Mouse (Mus musculus): Measurements from ENCODE around the gene Glp2r. TPM values are rescaled to one million over a fixed set of nuclear protein-coding genes. Genes with fewer than 3 reads are reported as not detected.

The Glp2r gene
- total RNA-seq, 2 experiments from 2014 or later: 0.18 to 0.27 TPM

DNA sequence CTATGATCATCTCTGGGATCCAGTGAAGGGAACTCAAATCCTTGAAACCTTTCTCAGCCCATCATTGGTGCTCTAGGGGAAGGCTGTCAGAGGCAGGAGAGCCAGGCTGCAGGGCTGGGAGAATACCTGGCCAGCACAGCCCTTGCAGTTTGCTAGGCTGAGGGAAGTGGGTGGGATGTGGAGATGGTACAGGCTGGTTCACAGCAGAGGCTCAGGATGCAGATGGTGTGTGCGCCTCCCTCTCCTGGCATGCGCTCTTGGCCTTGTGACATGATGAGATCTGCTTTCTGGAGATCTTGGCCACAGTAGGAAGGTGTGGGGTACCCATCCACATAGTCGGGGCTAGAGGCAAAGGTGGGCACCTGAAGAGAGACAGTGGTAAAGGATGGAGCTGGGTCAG, 106.7 kb downstream of the Glp2r start:
- no peak for DNase-seq (ENCODE audit: low spot score in 2 of 2)

DNA sequence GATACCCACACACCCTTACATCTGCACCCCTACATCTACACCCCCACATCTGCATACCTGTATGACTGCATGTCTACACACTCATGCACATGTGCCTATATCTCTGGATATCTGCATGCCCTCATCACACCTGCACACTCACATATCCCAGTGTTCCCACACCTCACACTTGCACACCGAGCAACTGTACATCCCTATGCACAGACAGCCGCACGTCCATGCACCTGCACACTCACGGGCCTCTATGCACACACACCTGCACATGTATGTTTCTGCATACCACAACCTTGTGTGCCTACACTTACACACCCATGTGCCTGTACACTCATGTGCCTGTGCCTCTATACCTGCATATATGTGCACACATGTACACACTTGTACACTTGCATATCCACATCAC, 107.5 kb downstream of the Glp2r start:
- no peak for DNase-seq (ENCODE audit: low spot score in 2 of 2)

DNA sequence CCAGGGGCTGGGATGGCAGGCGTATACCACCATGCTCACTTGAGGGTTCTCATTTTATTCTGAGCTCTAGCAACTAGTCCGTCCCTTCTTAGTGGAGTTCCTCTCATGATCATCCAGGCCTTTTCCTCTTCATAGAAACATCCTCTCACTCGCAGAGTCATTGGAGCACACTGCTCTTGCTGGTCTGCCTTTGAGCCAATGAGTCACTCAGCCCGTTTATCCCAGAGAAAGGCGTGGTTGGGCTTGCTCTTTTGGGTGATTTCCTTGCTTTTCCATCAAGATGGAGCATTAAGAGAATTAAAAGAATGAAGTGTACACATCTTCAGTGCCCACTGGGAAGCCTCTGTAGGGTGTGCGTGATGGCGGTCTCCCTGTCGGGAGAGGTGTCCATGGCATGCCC, 109.5 kb downstream of the Glp2r start:
- no peak for DNase-seq (ENCODE audit: low spot score in 2 of 2)

DNA sequence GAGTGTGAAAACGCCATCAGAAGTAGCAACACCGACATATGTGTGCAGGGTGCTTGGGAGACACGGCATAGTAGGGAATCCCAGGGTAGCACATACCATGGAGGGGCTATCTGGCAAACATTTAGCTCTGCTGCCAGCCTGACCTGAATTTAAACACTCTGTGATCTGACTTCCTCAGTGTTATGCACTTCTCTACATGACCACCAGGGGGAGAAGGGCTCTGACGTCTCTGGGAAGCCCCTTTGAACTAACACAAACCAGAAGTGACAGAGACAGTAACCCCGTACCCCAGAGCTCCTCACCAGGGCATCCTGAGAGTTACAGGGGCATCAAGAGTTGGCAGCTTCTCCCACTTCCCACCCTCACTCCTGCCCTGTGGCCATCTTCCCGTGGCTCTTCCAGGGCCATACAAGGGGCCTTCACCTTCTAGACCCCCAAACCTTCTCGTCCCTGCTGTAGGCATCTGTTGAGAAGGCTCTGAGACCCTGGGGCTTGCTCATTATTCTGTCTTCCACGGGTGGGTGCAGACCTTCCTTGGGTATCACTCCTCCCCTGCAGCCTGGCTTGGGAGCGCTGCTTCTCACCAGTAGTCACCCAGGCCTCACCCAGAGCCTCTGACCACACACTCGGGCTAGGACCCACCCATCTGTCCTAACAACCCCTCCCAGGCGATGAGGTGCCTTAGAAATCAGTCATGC, 113.1 kb downstream of the Glp2r start:
- no peak for DNase-seq (ENCODE audit: low spot score in 2 of 2)

DNA sequence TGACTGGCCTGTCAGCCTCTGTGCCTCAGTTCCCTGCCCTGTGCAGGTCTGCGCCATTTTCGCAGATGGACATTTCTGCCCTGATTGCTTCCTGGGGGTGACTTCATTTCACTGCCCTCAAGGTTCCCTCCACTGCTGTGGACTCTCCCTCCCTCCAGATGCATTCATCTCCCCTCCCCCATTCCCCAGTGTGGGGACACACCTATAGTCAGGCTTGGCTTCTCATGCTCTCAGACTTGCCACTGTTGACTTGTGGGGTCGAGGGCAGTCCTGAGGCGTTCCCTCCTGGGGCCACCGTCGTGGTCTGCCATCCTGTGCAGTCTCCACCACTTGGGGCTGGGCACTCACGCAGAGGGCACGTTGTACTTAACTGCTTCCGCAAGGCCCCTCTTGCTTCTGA, 114.1 kb downstream of the Glp2r start:
- no peak for DNase-seq (ENCODE audit: low spot score in 2 of 2)

DNA sequence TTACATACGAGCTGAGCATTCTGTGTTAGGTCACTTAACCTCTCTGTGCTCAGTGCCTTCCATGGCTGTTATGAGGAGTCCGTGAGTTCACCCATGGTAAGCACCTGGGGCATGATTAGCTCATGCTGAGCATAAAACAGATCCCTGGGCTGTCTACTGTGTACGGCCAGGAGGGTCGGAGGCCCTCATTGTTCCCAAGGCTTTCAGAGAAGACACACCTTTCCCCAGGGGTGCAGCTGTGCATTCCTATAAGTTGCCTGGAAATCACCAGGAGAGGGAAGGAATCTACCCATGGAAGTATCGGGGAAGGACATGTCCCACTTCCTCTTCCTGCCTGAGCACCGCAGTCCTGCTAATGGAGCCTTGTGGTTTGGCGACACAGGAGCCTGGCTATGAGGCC, 114.6 kb downstream of the Glp2r start:
- no peak for DNase-seq (ENCODE audit: low spot score in 2 of 2)

DNA sequence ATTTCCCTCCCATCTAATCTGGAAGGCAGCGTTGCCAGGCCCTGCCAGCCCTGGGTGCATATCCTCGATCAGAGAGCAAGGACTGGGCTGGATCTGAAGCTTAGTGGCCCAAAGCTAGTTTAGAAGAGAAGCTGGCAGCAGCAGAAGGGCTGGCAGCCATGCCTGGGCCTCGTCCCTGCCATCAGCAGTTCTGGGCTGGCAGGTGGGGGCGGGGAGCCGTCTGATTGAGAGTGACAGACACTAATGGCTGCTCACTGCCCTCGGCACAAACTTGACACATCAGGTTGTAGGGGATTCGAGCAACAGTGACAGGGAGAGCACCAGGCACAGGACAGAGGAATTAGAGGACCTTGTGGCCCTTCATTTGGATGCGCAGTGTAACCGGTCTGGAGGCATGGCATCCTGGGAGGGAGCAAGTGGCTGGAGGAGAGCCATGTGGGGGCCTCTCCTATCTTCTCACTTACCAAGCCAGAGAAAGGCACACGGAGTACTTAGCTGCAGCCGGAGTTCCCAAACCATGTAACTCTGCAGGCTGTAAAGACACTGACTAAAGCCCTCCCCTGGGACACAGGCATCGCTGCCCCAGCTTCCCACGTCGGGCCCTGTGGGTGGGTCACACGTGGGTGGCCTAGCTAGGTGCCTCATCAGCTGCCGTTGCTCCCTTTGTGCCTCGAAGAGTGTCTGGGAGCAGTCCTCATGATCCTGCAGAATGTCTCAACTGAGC, 115.6 kb downstream of the Glp2r start:
- DNase-seq (ENCODE audit: low spot score in 2 of 2): no peak

DNA sequence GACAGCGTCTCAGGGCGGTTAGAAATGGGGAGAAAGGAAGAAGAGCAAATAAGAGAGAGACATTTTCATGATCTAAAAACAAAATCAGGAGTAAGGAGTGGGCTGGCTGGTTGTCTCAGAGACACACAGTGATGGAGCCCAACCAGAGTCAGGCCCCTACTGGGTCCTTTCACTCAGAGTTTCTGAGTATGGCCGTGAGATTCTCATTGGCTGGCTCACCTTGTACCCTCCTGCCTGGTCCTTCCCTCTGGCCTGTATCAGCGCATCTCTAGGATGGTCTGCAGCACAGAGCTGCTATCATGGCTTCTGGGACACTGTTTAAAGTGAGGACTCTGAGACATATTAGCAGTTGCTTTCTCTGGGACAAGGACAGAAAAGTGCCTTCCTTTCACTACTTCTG, 116.4 kb downstream of the Glp2r start:
- DNase-seq (ENCODE audit: low spot score in 2 of 2): no peak

GRCm38 (mm10) chr11:67653521-67654090, 117.3 kb downstream of the Glp2r start:
- no peak for DNase-seq (ENCODE audit: low spot score in 2 of 2)

GRCm38 (mm10) chr11:67652893-67653255, 118.1 kb downstream of the Glp2r start:
- DNase-seq (ENCODE audit: low spot score in 2 of 2): no peak

GRCm38 (mm10) chr11:67652194-67652892, 118.6 kb downstream of the Glp2r start:
- peak in 1 of 2 experiments; percentile 28 for DNase-seq (ENCODE audit: low spot score in 2 of 2)

DNA sequence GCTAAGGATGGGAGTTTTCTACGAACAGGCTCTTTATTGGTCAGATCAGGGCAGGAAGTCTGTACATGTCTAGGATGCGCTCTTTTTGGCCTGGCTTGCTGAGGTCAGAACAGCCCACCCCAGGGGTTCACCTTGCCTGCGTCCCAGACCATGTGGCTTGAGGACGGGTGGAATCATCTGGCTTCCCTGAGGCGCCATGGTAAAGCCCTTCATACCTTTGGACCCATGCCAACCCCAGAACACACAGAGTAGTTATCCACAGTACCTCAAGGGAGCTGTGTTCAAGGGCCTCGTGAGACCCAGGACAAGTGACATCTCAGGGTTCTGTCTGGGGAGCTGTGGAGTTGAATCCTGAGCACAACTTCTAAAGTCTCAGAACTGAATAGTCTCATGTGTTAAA, 119.2 kb downstream of the Glp2r start:
- no peak for DNase-seq (ENCODE audit: low spot score in 2 of 2)

DNA sequence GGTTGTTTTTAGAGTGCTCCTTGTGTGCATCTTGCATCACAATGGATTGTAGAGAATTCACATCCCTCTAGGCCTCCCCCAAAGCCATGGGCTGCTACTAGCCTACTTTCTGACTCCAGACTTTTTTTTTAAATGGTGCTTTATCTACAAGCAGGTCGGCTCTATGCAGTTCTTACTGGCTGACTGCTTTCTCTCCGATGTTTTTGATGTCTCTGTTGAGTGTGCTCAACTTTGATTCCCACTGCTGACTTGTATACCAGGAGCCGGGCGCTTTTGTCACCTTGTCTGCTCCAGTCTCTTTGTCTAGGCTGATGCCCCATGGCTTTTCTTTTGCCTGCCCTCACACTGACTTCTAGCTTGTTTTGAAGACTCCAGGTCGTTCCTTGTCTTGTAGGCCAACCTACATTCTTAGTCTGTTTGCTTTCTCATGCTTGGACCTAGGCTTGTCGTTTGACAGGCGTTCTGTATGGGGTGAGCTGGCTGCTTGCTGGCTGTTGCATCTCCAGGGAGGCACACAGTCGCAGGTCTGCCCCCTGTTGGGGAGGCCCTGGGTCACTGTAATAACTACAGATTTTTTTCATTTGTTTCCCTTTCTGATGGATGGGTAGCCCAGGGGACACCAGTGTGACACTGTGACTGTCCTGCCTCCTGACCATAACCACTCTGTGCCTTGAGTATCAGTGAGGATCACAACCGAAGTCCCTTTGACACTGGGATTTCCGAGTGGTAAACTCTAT, 120.8 kb downstream of the Glp2r start:
- no peak for DNase-seq (ENCODE audit: low spot score in 2 of 2)

- DNase-seq (ENCODE audit: low spot score in 2 of 2): no peak
Measured at GRCm38 (mm10) chr11:67648651-67649407, 122.1 kb downstream of the Glp2r start.

DNA sequence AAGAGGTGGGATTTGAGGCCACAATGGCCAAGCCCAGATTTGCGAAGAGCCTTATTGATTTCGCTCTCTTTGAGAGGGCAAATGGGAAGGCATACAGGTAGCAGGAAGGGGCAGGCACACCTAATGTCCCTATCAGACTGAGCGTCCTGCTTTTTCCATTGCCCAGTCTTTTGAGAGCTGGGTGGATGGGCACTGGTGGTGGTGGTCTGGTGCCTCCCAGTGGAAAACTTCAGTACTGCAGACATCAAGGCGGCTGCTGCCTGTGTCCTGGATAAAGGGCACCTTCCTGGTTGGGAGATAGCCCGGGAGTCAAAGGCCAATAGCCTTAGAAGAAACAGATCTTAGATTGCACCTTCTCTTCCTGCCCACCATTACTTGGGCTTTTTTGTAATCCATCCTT, 123.2 kb downstream of the Glp2r start:
- peak; percentile 53 to 70 for DNase-seq (ENCODE audit: low spot score in 2 of 2)

DNA sequence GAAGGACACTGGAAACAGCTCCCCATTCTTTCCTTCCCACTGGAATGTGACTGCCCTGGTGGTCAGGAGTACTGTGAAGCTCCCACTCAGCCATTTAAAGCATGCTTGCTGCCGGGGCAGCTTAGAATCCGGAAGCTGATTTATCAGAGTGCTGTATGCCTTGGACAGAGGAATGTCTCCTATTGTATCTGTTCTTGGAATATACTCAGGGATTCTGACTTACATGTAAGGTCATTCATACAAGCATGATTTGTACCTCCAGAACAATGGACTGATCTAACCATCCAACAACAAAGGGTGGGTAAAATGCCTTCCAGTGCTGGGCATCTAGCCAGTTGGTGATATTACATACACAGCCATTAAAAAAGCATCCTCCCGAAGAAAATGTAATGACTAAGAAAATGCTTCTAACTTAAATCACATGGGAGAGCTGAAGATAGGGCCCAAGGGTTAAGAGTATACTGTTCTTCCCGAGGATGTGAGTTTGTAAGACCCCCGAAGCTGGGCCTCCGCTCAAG, 126.3 kb downstream of the Glp2r start:
- DNase-seq (ENCODE audit: low spot score in 2 of 2): no peak

DNA sequence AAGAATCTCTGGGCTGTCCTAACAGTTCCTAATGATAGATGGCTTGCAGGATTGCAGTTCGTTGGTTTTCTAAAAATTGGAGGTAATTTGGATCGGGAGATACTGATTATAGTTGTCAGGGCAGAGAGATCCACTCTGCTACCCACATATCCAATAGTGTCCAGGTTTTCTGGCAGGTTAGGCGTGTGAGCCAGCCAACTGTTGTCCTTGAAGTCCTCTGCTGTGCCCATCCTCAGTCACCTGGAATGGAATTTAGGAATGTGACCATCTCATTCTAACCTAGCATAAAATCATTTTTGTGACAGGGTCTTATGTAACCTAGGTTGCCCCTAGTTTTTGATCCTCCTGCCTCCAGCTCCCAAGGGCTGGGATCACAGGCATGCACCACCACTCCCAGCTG, 127.5 kb downstream of the Glp2r start:
- DNase-seq (ENCODE audit: low spot score in 2 of 2): no peak

- no peak for DNase-seq (ENCODE audit: low spot score in 2 of 2)
Measured at GRCm38 (mm10) chr11:67642835-67643234, 128.1 kb downstream of the Glp2r start.

- DNase-seq (ENCODE audit: low spot score in 2 of 2): no peak
Measured at GRCm38 (mm10) chr11:67642421-67642820, 128.5 kb downstream of the Glp2r start.

- no peak for DNase-seq (ENCODE audit: low spot score in 2 of 2)
Measured at GRCm38 (mm10) chr11:67640299-67640698, 130.7 kb downstream of the Glp2r start.

All from gastrocnemius, postnatal 4 days (tissue).